Mouse (Mus musculus): ENCODE results near the gene Pcyt1b. TPM values are rescaled to one million over a fixed set of nuclear protein-coding genes. Genes with fewer than 3 reads are reported as not detected.

Pcyt1b gene
- 2.7 and 3.1 TPM in 2 replicates for polyA plus RNA-seq (2011; ENCODE audit: insufficient read length, low read depth, missing spikeins)

- Histone ChIP-seq H3K4me1 (ENCODE audit: control insufficient read depth, insufficient read depth, low read length) (no peaks in the 10 kb centered on the region), H3K27ac (ENCODE audit: insufficient read depth, low read length) (no peak within 1 kb of the TSS), H3K4me3 (ENCODE audit: insufficient read depth, low read length) (no peak within 1 kb of the TSS)
- no peak for TF ChIP-seq CTCF (IDR thresholded peaks at IDR 0.05; ENCODE audit: borderline replicate concordance, insufficient read depth, low read length)
- no peak for TF ChIP-seq POLR2A (IDR thresholded peaks at IDR 0.05; ENCODE audit: low read depth, low read length)
These were observed at the start of gene Pcyt1b for GRCm38 (mm10) chrX:93654218-93655002. TSS of gene Pcyt1b (plus strand) at chrX:93654863.

DNA sequence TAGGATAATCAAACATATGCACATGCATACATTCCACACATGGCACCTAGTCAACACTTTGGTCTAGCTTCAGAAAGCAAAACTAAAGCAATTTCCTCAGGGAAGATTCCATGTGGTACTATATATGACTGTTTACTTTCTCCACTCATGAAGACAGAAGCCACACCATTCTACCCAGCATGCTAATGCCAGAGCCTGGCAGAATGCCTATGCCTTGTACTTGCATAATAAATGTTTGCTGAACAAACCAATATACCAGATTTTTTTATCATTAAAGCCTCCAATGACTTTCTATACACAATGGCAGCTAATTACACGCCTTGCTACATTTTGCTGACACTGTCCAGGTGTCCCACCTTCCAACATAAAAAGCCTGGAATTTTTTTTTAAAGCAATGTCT lies 24.4 kb upstream of the Pcyt1b start:
- Histone ChIP-seq H3K4me3 (ENCODE audit: insufficient read depth, low read length) (no peak overlapping the region), H3K4me1 (ENCODE audit: control insufficient read depth, insufficient read depth, low read length) (no peaks in the 10 kb centered on the region), H3K27ac (ENCODE audit: insufficient read depth, low read length) (no peak overlapping the region)
- TF ChIP-seq POLR2A (IDR thresholded peaks at IDR 0.05; ENCODE audit: low read depth, low read length) (no peak), CTCF (IDR thresholded peaks at IDR 0.05; ENCODE audit: borderline replicate concordance, insufficient read depth, low read length) (no peak)

DNA sequence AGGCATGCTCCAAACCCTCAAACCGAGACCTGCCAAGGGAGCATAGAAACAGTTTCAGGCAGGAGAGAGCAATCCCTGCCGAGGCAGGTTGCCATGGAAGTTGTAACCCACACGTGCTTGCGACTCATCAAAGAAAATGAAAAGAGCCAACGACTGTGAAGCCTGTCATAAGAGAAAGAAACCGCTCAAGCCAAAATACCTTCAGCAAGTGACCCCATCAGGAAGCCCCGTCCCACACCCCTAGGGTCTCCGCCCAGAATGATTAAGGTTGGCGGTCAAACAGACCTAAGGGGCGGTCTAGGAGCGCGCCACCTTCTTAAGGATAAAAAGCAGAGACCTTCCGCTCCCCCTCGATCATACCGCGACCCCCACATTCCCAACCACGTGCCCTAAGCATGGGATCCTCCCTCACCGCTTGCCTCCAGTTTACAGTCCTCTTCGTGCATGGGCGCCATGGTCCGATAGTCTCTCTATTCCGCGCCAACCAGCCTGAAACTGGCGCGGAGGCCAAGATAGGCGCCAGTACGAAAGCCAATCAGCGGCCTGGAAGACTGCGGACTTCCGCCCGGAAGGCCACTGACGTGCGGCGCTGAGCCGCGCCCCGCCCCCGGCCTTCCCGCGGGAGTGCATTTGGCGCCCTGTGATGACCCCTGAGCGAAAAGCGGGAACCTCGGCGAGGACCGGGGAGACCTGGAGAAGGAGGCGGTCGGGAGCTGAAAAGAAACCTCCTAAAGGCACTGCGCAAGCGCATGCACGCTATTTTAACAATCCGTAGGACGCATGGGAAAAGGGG lies 22.8 kb upstream of the Pcyt1b start, which contains the start of gene Pola1:
Gene Pola1 (minus strand): TSS at position 499 of the 793 bp plus-strand sequence.
- peak within 1 kb of the TSS; percentile 91 for H3K4me3 ChIP-seq (ENCODE audit: insufficient read depth, low read length)
- TF ChIP-seq CTCF (IDR thresholded peaks at IDR 0.05; ENCODE audit: borderline replicate concordance, insufficient read depth, low read length), result no peak
- peak; percentile 44 for TF ChIP-seq POLR2A (IDR thresholded peaks at IDR 0.05; ENCODE audit: low read depth, low read length)
- H3K27ac ChIP-seq (ENCODE audit: insufficient read depth, low read length), result peak within 1 kb of the TSS; percentile 62
- no peaks in the 10 kb centered on the region for H3K4me1 ChIP-seq (ENCODE audit: control insufficient read depth, insufficient read depth, low read length)

DNA sequence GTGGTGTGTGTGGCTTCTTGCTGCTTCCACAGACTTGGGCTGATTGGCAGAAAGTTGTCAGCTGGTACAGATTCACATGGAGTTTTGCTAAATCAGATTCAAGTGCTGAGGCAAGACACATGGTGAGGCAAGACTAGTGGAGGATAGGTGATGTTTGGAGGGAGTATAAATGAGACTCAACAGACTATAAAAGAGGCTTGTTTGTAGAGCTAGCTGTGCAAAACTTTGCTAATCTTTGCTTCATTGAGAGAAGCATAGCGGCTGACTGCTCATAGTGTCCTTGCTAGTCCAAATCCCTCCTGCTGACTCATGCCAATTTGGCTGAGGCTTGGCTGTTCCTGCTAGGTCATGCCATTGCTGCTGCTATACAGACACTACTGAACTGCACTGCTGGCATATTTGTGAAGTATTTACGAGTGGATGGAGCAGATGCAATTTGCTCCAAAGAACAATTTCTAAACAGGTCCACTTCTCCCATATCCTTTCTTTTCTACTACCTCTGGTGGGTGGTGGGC lies 19.7 kb upstream of the Pcyt1b start:
- no peak for TF ChIP-seq POLR2A (IDR thresholded peaks at IDR 0.05; ENCODE audit: low read depth, low read length)
- TF ChIP-seq CTCF (IDR thresholded peaks at IDR 0.05; ENCODE audit: borderline replicate concordance, insufficient read depth, low read length), result no peak
- H3K4me3 ChIP-seq (ENCODE audit: insufficient read depth, low read length), result no peak overlapping the region
- H3K4me1 ChIP-seq (ENCODE audit: control insufficient read depth, insufficient read depth, low read length), result no peaks in the 10 kb centered on the region
- no peak overlapping the region for H3K27ac ChIP-seq (ENCODE audit: insufficient read depth, low read length)

DNA sequence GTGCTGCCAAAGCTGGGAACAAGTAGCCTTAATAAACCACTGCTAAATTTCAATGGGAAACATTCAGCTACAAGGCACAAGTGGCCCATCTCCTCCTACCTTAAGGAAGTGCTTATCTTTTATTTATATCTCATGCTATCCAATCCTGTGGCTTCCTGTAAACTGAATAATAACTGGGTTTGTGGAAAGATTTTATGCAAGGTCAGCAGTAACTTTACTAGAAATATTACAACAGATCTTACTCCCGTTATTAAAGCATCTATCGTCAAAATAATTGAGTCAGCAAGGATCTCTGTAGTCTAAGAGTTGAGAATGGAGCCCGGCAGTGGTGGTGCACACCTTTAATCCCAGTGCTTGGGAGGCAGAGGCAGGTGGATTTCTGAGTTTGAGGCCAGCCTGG lies 11.1 kb upstream of the Pcyt1b start:
- Histone ChIP-seq H3K4me3 (ENCODE audit: insufficient read depth, low read length) (no peak overlapping the region), H3K27ac (ENCODE audit: insufficient read depth, low read length) (no peak overlapping the region), H3K4me1 (ENCODE audit: control insufficient read depth, insufficient read depth, low read length) (no peaks in the 10 kb centered on the region)
- TF ChIP-seq POLR2A (IDR thresholded peaks at IDR 0.05; ENCODE audit: low read depth, low read length) (no peak), CTCF (IDR thresholded peaks at IDR 0.05; ENCODE audit: borderline replicate concordance, insufficient read depth, low read length) (no peak)

DNA sequence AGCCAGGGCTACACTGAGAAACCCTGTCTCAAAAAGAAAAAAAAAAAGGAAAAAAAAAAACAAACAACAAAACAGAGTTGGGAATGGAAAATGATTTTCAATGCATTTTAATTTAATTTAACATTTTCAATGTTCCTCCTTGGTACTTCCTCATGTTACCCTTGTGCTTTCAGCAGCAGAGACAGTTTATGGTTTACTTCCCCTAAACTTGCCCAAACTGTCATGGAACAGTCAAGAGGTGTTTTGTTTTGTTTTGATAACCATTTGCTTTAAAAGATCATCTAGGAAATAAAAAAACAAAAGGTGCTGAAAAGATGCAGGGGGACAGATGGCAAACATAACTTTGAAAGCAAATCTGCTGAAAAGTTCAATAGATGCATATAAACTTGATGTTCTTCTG lies 10.6 kb upstream of the Pcyt1b start:
- TF ChIP-seq CTCF (IDR thresholded peaks at IDR 0.05; ENCODE audit: borderline replicate concordance, insufficient read depth, low read length), result no peak
- TF ChIP-seq POLR2A (IDR thresholded peaks at IDR 0.05; ENCODE audit: low read depth, low read length), result no peak
- no peak overlapping the region for H3K4me3 ChIP-seq (ENCODE audit: insufficient read depth, low read length)
- H3K4me1 ChIP-seq (ENCODE audit: control insufficient read depth, insufficient read depth, low read length), result no peaks in the 10 kb centered on the region
- H3K27ac ChIP-seq (ENCODE audit: insufficient read depth, low read length), result no peak overlapping the region

GRCm38 (mm10) chrX:93650738-93651137 lies 3.9 kb upstream of the Pcyt1b start:
- TF ChIP-seq CTCF (IDR thresholded peaks at IDR 0.05; ENCODE audit: borderline replicate concordance, insufficient read depth, low read length) (no peak), POLR2A (IDR thresholded peaks at IDR 0.05; ENCODE audit: low read depth, low read length) (no peak)
- no peak overlapping the region for H3K27ac ChIP-seq (ENCODE audit: insufficient read depth, low read length)
- H3K4me1 ChIP-seq (ENCODE audit: control insufficient read depth, insufficient read depth, low read length), result no peaks in the 10 kb centered on the region
- no peak overlapping the region for H3K4me3 ChIP-seq (ENCODE audit: insufficient read depth, low read length)

- Histone ChIP-seq H3K4me1 (ENCODE audit: control insufficient read depth, insufficient read depth, low read length) (no peaks in the 10 kb centered on the region), H3K4me3 (ENCODE audit: insufficient read depth, low read length) (no peak overlapping the region), H3K27ac (ENCODE audit: insufficient read depth, low read length) (no peak overlapping the region)
- TF ChIP-seq POLR2A (IDR thresholded peaks at IDR 0.05; ENCODE audit: low read depth, low read length) (no peak), CTCF (IDR thresholded peaks at IDR 0.05; ENCODE audit: borderline replicate concordance, insufficient read depth, low read length) (no peak)
These were observed 490 bp downstream of the Pcyt1b start for GRCm38 (mm10) chrX:93655153-93655552.

GRCm38 (mm10) chrX:93663919-93664586 lies 9.4 kb downstream of the Pcyt1b start:
- Histone ChIP-seq H3K4me3 (ENCODE audit: insufficient read depth, low read length) (no peak overlapping the region), H3K27ac (ENCODE audit: insufficient read depth, low read length) (no peak overlapping the region), H3K4me1 (ENCODE audit: control insufficient read depth, insufficient read depth, low read length) (no peaks in the 10 kb centered on the region)
- no peak for TF ChIP-seq POLR2A (IDR thresholded peaks at IDR 0.05; ENCODE audit: low read depth, low read length)
- TF ChIP-seq CTCF (IDR thresholded peaks at IDR 0.05; ENCODE audit: borderline replicate concordance, insufficient read depth, low read length), result no peak
